Mouse (Mus musculus): ENCODE results near the gene Exd1. TPM values are rescaled to one million over a fixed set of nuclear protein-coding genes. Genes with fewer than 3 reads are reported as not detected.

Gene Exd1
- polyA plus RNA-seq, 1 experiment from 2014 or later: 0.22 TPM

DNA sequence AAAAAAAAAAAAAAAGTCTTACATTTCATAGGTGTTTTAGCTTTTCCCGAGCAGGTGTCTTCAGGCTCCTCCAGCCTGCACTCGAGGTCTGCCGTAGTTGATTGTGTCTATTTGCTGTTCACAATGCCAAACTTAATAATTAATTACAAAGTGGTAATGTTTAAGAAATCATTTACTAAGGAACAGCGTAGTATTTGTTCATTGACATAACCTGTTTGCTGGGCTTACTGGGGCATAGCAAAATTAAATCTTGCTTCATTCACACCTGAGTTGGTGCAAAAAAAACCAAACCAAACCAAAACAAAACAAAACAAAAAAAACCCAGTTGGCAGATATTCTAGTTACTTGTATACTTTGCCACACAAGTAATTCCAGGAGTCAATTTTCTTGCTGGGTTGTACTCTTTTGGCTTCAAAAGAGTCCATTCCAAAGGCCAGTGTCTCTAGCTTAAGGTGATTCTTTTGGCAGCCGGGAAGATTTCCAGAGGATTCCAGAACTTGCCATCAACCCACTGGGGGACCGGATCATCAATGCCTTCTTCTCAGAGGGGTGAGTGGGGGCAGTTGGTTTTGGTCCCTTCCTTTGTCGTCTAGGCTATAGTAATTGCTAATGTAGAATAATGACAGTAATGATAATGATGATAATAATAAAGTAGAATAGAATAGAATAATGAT lies 18.9 kb upstream of the Exd1 start:
- Histone ChIP-seq H3K9me3 (no peaks in the 10 kb centered on the region), H3K4me1 (no peaks in the 10 kb centered on the region), H3K4me2 (no peak overlapping the region), H3K4me3 (replicated peaks) (no peak overlapping the region), H3K9ac (no peak overlapping the region), H3K27me3 (no peaks in the 10 kb centered on the region), H3K36me3 (replicated peaks) (peaks cover 16% of the 10 kb centered on the region), H3K27ac (no peak overlapping the region)
- WGBS: 92% methylated on average over 7 of the region's 7 CpGs
- no peak for ATAC-seq (ENCODE audit: low FRiP score)

DNA sequence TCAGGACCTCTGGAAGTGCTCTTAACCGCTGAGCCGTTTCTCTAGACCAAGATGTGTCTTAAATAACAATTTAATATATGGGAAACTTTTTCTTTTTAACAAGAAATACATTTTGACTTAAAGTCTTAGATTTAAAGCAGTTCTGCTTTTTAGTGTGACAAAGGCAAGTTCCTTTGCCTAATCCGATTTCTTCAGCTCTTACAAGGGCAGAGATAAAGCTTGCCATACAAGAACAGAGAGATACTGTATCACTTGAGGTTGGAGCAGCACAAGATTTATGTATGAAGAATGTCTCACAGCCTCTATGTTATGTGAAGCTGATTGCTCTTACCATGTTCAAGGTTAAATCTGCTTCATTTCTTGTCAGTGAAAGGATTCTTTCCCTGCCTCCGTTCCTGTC lies 17.9 kb upstream of the Exd1 start:
- no peak for ATAC-seq (ENCODE audit: low FRiP score)
- 91% methylated on average over 4 of the region's 4 CpGs for WGBS
- H3K9ac ChIP-seq: no peak overlapping the region
- no peaks in the 10 kb centered on the region for H3K4me1 ChIP-seq
- H3K27ac ChIP-seq: no peak overlapping the region
- H3K4me3 ChIP-seq (replicated peaks): no peak overlapping the region
- no peaks in the 10 kb centered on the region for H3K27me3 ChIP-seq
- no peak overlapping the region for H3K4me2 ChIP-seq
- H3K36me3 ChIP-seq (replicated peaks): peaks cover 16% of the 10 kb centered on the region
- H3K9me3 ChIP-seq: no peaks in the 10 kb centered on the region

DNA sequence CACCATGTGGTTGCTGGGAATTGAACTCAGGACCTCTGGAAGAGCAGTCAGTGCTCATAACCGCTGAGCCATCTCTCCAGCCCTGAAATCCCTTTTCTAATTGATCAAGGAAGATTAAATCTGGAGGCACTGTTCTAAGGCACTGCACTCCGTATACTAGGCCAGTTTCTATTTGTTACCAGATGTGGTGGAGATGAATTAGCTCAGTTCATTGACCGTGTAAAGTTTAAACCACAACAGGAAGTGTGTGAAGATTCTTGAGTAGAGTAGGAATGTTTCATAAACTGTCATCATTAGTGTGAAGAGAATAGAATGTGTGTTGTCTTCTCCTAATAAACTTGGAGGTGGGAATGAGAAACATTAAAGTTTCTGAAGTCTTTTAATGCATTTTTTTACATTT lies 14.4 kb upstream of the Exd1 start:
- Histone ChIP-seq H3K36me3 (replicated peaks) (peaks cover 10% of the 10 kb centered on the region), H3K4me3 (replicated peaks) (no peak overlapping the region), H3K27me3 (no peaks in the 10 kb centered on the region), H3K9ac (no peak overlapping the region), H3K4me2 (no peak overlapping the region), H3K4me1 (no peaks in the 10 kb centered on the region), H3K27ac (no peak overlapping the region), H3K9me3 (no peaks in the 10 kb centered on the region)
- no peak for ATAC-seq (ENCODE audit: low FRiP score)
- 82% methylated on average over 3 of the region's 3 CpGs for WGBS

DNA sequence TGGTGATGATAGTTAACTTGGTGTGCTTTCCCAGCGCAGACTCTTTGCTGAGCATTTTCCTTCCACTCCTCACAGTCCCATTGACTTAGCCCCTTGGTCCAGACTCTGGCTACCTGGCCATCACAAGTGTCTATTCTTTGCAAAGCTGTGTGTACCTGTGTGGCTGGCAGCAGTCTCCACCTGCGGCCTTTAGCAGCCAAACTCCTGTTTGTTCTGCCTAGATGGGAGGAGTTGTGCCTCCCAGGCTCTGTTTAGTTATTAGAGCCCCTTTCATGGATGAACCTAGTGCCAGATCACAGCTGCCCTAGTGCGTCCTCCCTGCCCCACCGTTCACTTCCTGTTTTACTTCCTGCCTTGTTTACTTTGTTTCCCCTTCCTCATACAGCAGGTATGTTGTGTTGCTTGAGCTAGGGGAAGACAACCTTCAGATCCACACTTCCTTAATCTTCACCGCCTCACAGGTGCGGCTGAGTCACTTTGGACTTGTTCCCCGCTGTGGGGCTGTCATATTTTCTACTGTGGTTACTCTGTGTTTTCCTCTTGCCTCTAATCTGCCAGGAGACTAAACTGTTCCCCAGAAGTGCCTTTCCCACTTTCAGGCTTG lies 11.4 kb upstream of the Exd1 start:
- Histone ChIP-seq H3K9ac (no peak overlapping the region), H3K27ac (no peak overlapping the region), H3K27me3 (no peaks in the 10 kb centered on the region), H3K4me2 (no peak overlapping the region), H3K9me3 (no peaks in the 10 kb centered on the region), H3K36me3 (replicated peaks) (peaks cover 3% of the 10 kb centered on the region), H3K4me1 (no peaks in the 10 kb centered on the region), H3K4me3 (replicated peaks) (no peak overlapping the region)
- no peak for ATAC-seq (ENCODE audit: low FRiP score)
- WGBS: 84% methylated on average over 7 of the region's 7 CpGs

DNA sequence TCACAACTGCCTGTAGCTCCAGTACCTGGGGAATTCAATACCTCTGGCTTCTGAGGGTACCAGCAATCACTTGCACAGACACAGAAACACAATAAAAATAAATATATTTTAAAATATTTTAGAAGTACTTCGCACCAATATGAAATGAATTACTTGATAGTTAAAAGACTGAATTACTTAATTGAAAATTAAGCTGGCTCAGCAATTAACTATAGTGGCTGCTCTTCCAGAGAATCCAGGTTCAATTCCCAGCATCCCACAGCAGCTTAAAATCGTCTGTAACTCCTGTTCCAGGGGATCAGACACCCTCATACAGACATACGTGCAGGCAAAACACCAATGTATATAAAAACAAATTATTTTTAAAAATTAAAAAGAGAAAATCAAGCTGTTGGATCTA lies 10.6 kb upstream of the Exd1 start:
- WGBS: 87% methylated on average over 3 of the region's 3 CpGs
- Histone ChIP-seq H3K27ac (no peak overlapping the region), H3K4me1 (no peaks in the 10 kb centered on the region), H3K4me3 (replicated peaks) (no peak overlapping the region), H3K9ac (no peak overlapping the region), H3K36me3 (replicated peaks) (no peaks in the 10 kb centered on the region), H3K9me3 (no peaks in the 10 kb centered on the region), H3K27me3 (no peaks in the 10 kb centered on the region), H3K4me2 (no peak overlapping the region)
- ATAC-seq (ENCODE audit: low FRiP score): no peak

DNA sequence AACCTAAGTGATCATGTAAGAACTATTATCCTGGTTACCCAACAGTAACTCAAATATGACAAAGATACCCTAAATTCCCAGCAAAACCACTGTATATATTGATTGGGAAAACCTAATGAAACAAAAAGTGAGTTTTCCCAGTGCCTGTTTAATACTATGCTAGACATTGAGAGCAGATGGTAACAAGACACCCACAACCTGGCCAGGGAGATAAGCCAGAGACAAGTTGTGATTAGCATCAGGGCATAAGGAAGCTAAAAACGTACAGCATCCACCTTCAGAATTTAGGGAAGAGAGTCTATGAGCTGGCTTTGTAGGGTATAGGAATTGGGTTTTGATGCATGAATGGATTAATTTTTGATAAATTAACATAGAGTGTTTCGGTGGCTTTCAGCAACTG lies 2.3 kb upstream of the Exd1 start:
- Histone ChIP-seq H3K4me1 (peaks cover 21% of the 10 kb centered on the region), H3K4me2 (no peak overlapping the region), H3K27me3 (no peaks in the 10 kb centered on the region), H3K9ac (no peak overlapping the region), H3K27ac (no peak overlapping the region), H3K36me3 (replicated peaks) (no peaks in the 10 kb centered on the region), H3K9me3 (no peaks in the 10 kb centered on the region), H3K4me3 (replicated peaks) (no peak overlapping the region)
- ATAC-seq (ENCODE audit: low FRiP score): no peak
- WGBS: 86% methylated on average over 2 of the region's 2 CpGs

DNA sequence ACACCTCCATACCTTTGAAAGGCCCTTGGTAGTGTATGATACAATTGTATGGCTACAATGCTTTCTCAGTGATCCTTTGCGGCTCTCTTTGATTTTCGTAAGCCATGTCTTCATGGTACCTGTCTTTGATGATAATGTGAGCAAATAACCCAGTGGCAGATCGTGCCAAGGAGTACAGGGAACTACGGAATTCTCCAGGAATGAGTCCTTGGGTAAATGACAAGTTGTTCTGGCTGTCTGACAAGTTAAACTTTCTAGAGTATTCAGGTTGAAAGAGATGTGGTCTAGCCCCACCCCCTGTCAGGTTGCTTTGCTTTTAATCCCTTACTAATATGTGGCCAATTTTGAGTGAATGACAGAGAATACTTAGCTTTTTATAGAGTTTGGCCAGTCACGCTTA lies 1.3 kb upstream of the Exd1 start:
- ATAC-seq (ENCODE audit: low FRiP score): no peak

DNA sequence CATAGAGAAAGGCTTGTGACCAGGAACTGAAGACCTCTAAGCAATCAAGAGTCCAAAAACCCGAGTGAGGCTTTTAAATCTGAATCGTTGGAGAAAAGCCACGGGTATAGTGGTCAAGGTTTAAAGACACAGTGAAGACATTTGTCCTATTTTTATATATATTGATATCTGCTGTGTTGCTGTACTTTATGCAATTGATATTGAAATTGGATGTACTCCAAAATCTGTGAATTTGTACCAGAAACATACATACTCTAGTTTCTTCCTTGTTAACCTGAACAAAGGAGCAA lies 889 bp upstream of the Exd1 start:
- Histone ChIP-seq H3K4me1 (peaks cover 21% of the 10 kb centered on the region), H3K4me2 (peak overlapping the region; percentile 61), H3K27ac (no peak overlapping the region), H3K9ac (peak overlapping the region; percentile 78), H3K27me3 (no peaks in the 10 kb centered on the region), H3K9me3 (no peaks in the 10 kb centered on the region), H3K36me3 (replicated peaks) (no peaks in the 10 kb centered on the region), H3K4me3 (replicated peaks) (peak overlapping the region; percentile 81)
- WGBS: 10% methylated on average over 3 of the region's 3 CpGs
- no peak for ATAC-seq (ENCODE audit: low FRiP score)

More for the DNA sequence above, 1.3 kb upstream of the Exd1 start:
- H3K4me2 ChIP-seq: peak overlapping the region; percentile 61
- peak overlapping the region; percentile 81 for H3K4me3 ChIP-seq (replicated peaks)
- no peaks in the 10 kb centered on the region for H3K36me3 ChIP-seq (replicated peaks)
- H3K27ac ChIP-seq: no peak overlapping the region
- H3K4me1 ChIP-seq: peaks cover 21% of the 10 kb centered on the region
- no peaks in the 10 kb centered on the region for H3K27me3 ChIP-seq
- peak overlapping the region; percentile 14; the same call in 1 of the 2 replicates for H3K9ac ChIP-seq
- 77% methylated on average over 5 of the region's 5 CpGs for WGBS
- H3K9me3 ChIP-seq: no peaks in the 10 kb centered on the region

DNA sequence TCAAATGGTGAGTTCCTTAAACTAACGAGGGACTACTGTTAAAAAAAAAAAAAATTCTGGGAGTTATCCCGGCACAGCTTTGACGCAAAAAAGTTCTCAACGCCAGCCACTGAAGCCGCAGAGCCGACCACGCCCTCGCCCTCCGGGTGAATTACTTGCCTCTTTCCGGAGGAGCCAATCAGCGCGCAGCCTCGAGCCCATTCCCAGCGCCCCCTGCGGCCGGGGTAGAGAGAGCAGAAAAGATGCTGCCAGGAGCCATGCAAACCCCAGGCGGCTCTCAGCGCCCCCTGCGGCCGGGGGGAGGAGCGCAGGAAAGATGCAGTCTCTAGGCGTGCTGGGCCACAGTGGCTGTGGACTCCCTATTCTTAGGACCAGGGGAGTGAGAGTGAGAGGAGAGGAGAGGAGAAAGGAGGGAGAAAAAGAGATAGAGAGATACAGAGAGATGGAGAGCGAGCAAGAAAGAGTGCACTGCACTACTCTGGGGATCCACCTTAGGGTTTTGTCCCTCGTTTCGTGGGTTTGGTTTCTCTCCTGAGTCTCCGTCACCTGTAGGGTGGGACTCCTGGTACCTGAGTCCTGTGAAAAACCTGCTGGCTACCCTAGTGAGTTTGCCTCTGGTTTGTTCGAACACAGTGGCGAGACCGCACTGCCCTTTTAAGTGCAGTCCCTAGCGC lies 442 bp downstream of the Exd1 start:
- WGBS: under 1% methylated on average over 30 of the region's 30 CpGs
- Histone ChIP-seq H3K4me2 (peak overlapping the region; percentile 61), H3K4me3 (replicated peaks) (peak overlapping the region; percentile 81), H3K36me3 (replicated peaks) (no peaks in the 10 kb centered on the region), H3K4me1 (peaks cover 21% of the 10 kb centered on the region), H3K9ac (peak overlapping the region; percentile 29; the same call in 1 of the 2 replicates), H3K27ac (peak overlapping the region; percentile 65), H3K27me3 (no peaks in the 10 kb centered on the region), H3K9me3 (no peaks in the 10 kb centered on the region)
- peak; percentile 54; the same call in 1 of the 2 replicates for ATAC-seq (ENCODE audit: low FRiP score)

DNA sequence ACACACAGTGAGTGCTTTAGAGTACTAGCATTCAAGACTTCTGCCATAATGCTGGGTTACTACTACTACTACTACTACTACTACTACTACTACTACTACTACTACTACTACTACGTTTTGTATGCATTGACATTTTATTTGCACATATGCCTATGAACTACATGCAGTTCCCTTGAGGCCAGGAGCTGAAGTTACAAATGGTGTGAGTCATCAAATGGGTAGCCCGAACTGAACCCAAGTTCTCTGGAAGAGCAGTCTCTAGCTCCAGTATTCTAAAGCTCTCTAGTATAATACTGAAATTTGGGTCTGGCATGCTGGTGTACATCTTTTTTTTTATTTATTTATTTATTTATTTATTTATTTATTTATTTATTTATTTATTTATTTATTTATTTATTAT lies 3.8 kb downstream of the Exd1 start:
- H3K4me3 ChIP-seq (replicated peaks): no peak overlapping the region
- H3K36me3 ChIP-seq (replicated peaks): no peaks in the 10 kb centered on the region

DNA sequence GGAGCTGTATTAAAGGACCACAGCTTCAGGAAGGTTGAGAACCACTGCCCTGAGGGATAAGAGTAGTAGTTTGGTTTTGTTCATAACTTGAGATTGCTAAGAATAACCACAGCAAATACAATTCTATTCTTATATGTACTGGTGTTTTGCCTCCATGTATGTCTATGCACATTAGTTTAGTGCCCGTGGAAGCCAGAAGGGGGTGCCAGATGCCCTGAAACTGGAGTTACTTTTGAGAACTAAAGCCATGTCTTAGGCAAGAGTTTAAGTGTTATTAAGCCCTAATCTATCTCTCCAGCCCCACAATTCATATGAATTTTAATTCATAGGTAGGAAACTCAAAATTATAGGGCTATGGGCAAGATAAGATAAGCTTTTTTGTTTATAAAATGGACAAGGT lies 5.3 kb downstream of the Exd1 start:
- 39% methylated on average over 1 of the region's 1 CpGs for WGBS
- no peak for ATAC-seq (ENCODE audit: low FRiP score)
- Histone ChIP-seq H3K4me3 (replicated peaks) (no peak overlapping the region), H3K4me2 (no peak overlapping the region), H3K27me3 (no peaks in the 10 kb centered on the region), H3K9ac (no peak overlapping the region), H3K4me1 (peaks cover 4% of the 10 kb centered on the region), H3K9me3 (no peaks in the 10 kb centered on the region), H3K27ac (no peak overlapping the region), H3K36me3 (replicated peaks) (no peaks in the 10 kb centered on the region)

More for the DNA sequence above, 3.8 kb downstream of the Exd1 start:
- Histone ChIP-seq H3K9ac (no peak overlapping the region), H3K27me3 (no peaks in the 10 kb centered on the region), H3K27ac (no peak overlapping the region), H3K4me2 (no peak overlapping the region), H3K4me1 (peaks cover 12% of the 10 kb centered on the region), H3K9me3 (no peaks in the 10 kb centered on the region)
- ATAC-seq (ENCODE audit: low FRiP score): no peak
- 80% methylated on average over 2 of the region's 2 CpGs for WGBS

DNA sequence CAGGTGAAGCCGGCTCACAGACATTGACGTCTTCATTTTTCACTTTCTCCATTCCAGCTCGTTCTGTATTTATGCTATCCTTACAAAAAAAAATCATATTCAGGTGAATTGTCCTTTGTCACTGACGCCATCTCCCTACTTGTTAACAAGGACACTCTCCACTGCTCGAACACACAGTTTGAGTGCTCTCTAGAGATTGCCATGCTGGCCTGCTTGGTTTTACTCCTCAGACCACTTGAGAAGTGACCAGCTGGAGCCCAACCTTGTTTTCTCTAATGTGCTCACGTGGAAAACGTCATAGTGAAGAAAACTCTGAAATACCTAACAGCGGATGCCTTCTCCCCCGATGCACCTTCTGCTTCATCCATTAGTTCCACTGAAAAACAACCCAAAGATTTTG lies 8.6 kb downstream of the Exd1 start:
- 83% methylated on average over 9 of the region's 9 CpGs for WGBS
- no peak overlapping the region for H3K9ac ChIP-seq
- no peak for ATAC-seq (ENCODE audit: low FRiP score)
- no peak overlapping the region for H3K4me2 ChIP-seq
- no peak overlapping the region for H3K4me3 ChIP-seq (replicated peaks)
- no peaks in the 10 kb centered on the region for H3K36me3 ChIP-seq (replicated peaks)
- H3K27ac ChIP-seq: no peak overlapping the region
- no peaks in the 10 kb centered on the region for H3K4me1 ChIP-seq
- no peaks in the 10 kb centered on the region for H3K9me3 ChIP-seq
- no peaks in the 10 kb centered on the region for H3K27me3 ChIP-seq

DNA sequence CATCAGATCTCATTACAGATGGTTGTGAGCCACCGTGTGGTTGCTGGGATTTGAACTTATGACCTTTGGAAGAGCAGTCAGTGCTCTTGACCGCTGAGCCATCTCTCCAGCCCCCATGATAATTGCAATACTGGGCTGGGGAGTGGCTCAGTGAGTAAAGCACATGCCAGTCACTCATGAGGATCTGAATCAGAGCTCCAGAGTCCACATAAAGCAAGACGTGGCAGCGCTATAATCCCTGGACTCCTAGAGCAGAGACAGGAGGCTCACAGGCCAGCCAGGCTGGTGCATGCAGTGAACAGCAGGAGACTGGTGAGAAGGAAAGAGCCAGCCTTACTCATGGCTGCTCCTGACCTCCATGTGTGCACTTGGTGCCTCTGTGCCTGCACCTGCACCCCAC lies 22.0 kb downstream of the Exd1 start:
- H3K4me2 ChIP-seq: no peak overlapping the region
- ATAC-seq (ENCODE audit: low FRiP score): no peak
- H3K9ac ChIP-seq: no peak overlapping the region
- no peak overlapping the region for H3K27ac ChIP-seq
- H3K4me1 ChIP-seq: no peaks in the 10 kb centered on the region
- 52% methylated on average over 4 of the region's 4 CpGs for WGBS
- no peaks in the 10 kb centered on the region for H3K9me3 ChIP-seq
- H3K36me3 ChIP-seq (replicated peaks): no peaks in the 10 kb centered on the region
- no peak overlapping the region for H3K4me3 ChIP-seq (replicated peaks)
- no peaks in the 10 kb centered on the region for H3K27me3 ChIP-seq
